Mouse (Mus musculus) kidney, embryonic 15.5 days (tissue): ENCODE measurements around the gene Lst1. TPM values are rescaled to one million over a fixed set of nuclear protein-coding genes. Genes with fewer than 3 reads are reported as not detected.

Experiments used
- ATAC-seq: fragments of 200-750 bp; cut with Nextera tagmentation; replicated peaks from 2 replicates; pipeline ENCODE4 v1.8.0; 2017; ENCODE audit warnings: moderate TSS enrichment; ENCODE audit not compliant: low FRiP score
- H3K27ac ChIP-seq: fragments of 300-500 bp; sonication (generic); 2 replicates; pipeline ENCODE4 v1.5.1; 2015; ENCODE audit warnings: mild to moderate bottlenecking, inconsistent platforms
- H3K27me3 ChIP-seq: fragments of 300-500 bp; sonication (generic); 2 replicates; pipeline ENCODE4 v1.6.1; 2015; ENCODE audit warnings: inconsistent platforms
- H3K36me3 ChIP-seq: fragments of 300-500 bp; sonication (generic); 2 replicates; pipeline ENCODE4 v1.6.1; 2015; ENCODE audit warnings: inconsistent platforms
- H3K4me1 ChIP-seq: fragments of 300-500 bp; sonication (generic); 2 replicates; pipeline ENCODE4 v1.6.1; 2015; ENCODE audit warnings: inconsistent platforms
- H3K4me2 ChIP-seq: fragments of 300-500 bp; sonication (generic); 2 replicates; pipeline ENCODE4 v1.6.1; 2015; ENCODE audit warnings: moderate library complexity, mild to moderate bottlenecking, inconsistent platforms
- H3K4me3 ChIP-seq: fragments of 300-500 bp; sonication (generic); replicated peaks from 2 replicates; pipeline ENCODE4 v1.5.1; 2015; ENCODE audit warnings: mild to moderate bottlenecking, inconsistent platforms
- H3K9ac ChIP-seq: fragments of 300-500 bp; sonication (generic); 2 replicates; pipeline ENCODE4 v1.6.1; 2015; ENCODE audit warnings: mild to moderate bottlenecking, inconsistent platforms
- H3K9me3 ChIP-seq: fragments of 300-500 bp; sonication (generic); replicated peaks from 2 replicates; pipeline ENCODE4 v1.6.1; 2016; ENCODE audit warnings: inconsistent platforms
- WGBS: fragments of 180-500 bp; shearing (Covaris S2); methylation state at CpG from one replicate; pipeline ENCODE4 v1.1.7; 2015; ENCODE audit warnings: mixed read lengths; 5-methylcytosine and 5-hydroxymethylcytosine counted together
- microRNA-seq: library from miRNA; unstranded; fragments of <30 nt; microRNA quantifications from one replicate; pipeline ENCODE4, GENCODE M21; 2016
- polyA plus RNA-seq: library from polyadenylated mRNA; unstranded; fragments of >200 nt; fragmentation: Nextera tagmentation; extraction: Ambion mirVana; gene quantifications from 2 replicates; pipeline ENCODE4 v1.2.1, GENCODE M21; 2015

Lst1 gene
- polyA plus RNA-seq, 1 experiment from 2014 or later = 12.1 TPM

DNA sequence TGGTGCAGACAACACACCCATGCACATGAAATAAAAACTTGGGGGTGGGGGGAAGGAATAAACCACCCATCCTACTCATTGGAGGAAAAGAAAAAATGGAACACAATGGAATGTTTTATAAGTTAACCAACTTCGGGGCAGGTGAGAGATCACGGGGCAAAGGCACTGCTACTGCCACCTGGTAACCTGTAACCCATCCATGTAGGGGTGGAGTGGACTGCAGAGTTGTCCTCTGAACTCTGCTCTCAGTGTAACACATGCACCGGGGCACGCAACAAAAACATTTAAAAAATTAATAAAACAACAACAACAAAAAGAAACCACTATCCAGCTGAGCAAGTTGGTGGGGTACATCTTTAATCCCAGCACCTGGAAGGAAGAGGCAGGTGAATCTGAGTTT, 36.1 kb downstream of the Lst1 start:
- WGBS = 96% methylated on average over 4 of the region's 4 CpGs
- Histone ChIP-seq H3K36me3 (peaks cover 99% of the 10 kb centered on the region), H3K4me1 (no peaks in the 10 kb centered on the region), H3K4me3 (no peak overlapping the region), H3K27me3 (no peaks in the 10 kb centered on the region), H3K9me3 (no peaks in the 10 kb centered on the region), H3K9ac (no peak overlapping the region), H3K4me2 (no peak overlapping the region), H3K27ac (no peak overlapping the region)
- ATAC-seq = no peak

DNA sequence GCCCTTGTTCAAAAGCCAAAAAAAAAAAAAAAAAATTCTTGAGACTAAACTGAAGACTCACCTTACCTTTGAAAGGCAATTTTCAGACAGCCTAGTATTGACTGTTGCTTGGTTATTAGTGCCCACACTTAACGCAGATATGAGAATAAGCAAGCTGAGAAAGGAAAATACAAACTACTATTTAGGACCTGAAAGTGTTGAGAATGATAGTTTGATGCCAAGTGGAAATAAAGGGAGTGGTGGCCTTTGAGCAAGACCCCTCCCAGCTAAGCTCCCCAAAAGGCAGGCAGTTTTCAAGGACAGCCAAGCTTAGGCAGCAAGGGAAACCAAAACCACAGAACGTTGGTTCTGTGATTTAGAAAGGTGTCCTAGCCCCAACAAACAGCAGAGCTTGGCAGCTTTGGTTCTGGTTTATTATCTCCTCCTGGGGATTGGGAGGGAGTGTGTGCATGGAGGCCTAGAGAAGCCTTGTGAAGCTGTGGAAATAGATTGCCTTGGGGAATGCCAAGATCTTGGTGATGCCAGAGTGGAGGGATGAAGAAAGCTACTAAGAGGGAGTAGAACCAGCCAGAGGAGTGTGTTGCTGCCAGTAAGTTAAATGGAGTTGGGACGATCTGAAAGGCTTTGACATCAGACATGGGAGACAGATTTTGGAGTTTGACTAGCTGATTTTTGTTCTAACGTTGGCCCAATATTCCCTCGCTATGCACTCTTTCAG, 40.2 kb downstream of the Lst1 start:
- H3K9me3 ChIP-seq = no peaks in the 10 kb centered on the region
- no peak overlapping the region for H3K9ac ChIP-seq
- H3K27me3 ChIP-seq = no peaks in the 10 kb centered on the region
- H3K36me3 ChIP-seq = peaks cover 99% of the 10 kb centered on the region
- H3K4me3 ChIP-seq = no peak overlapping the region
- no peak overlapping the region for H3K4me2 ChIP-seq
- H3K27ac ChIP-seq = peak overlapping the region; percentile 28; the same call in 1 of the 2 replicates
- ATAC-seq = no peak
- H3K4me1 ChIP-seq = no peaks in the 10 kb centered on the region
- WGBS = 66% methylated on average over 5 of the region's 5 CpGs

DNA sequence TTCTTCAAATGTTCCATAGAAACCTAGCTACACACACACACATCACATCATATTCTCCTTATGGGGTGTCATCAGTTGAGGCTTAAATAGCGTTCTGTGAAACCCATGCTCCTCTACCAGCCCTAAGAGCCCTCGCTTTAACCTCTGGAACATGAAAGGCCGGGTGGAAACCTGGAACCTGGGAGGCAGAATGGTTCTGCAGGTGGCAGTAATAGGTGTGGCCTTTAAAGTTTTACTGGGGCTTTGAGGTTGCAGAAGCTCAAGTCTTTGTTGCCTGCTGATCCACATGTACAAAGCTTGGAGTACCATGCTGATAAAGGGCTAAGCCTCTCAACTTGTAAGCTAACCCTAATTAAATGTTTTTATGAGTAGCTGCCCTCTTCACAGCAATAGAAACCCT, 40.9 kb downstream of the Lst1 start:
- H3K4me3 ChIP-seq = no peak overlapping the region
- no peaks in the 10 kb centered on the region for H3K27me3 ChIP-seq
- no peak overlapping the region for H3K9ac ChIP-seq
- H3K27ac ChIP-seq = peak overlapping the region; percentile 28
- H3K9me3 ChIP-seq = no peaks in the 10 kb centered on the region
- 55% methylated on average over 3 of the region's 3 CpGs for WGBS
- ATAC-seq = no peak
- H3K36me3 ChIP-seq = peaks cover 99% of the 10 kb centered on the region
- no peak overlapping the region for H3K4me2 ChIP-seq
- H3K4me1 ChIP-seq = no peaks in the 10 kb centered on the region

DNA sequence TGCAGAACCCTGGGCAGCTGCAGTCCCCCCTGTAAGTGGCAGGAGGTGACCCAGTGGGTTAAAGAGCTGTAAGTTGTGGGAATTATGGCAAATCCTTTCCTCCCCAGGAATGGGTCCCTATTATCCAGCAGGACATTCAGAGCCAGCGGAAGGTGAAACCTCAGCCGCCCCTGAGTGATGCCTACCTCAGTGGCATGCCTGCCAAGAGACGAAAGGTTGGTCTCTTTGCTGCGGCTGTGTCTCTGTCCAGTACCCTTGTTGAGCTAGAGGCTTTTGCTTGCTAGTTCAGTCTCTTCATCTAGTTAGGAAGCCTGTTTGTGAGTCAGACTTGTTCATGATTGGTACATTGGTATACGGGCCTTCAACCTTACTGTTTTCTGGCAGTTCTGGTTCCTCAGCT, 42.1 kb downstream of the Lst1 start:
- 80% methylated on average over 5 of the region's 5 CpGs for WGBS
- Histone ChIP-seq H3K36me3 (peaks cover 99% of the 10 kb centered on the region), H3K27me3 (no peaks in the 10 kb centered on the region), H3K4me2 (no peak overlapping the region), H3K4me3 (no peak overlapping the region), H3K9me3 (no peaks in the 10 kb centered on the region), H3K27ac (peak overlapping the region; percentile 14; the same call in 1 of the 2 replicates), H3K9ac (no peak overlapping the region), H3K4me1 (no peaks in the 10 kb centered on the region)
- ATAC-seq = no peak

DNA sequence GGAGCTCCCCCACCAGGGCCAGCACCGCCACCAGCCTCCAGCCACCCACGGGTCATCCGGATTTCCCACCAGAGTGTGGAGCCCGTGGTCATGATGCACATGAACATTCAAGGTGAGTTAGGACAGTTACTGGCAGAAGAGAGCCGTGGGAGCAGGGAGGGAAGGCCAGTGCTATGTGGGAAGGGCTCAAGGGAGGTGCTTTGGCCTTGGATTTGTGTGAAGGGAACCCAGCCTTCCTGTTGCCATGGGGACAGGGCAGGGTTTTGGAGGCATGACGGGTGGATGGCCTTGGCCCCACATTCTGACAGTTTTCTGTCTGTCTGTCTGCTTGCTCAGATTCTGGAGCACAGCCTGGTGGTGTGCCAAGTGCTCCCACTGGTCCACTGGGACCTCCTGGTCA, 46.3 kb downstream of the Lst1 start:
- Histone ChIP-seq H3K36me3 (peaks cover 94% of the 10 kb centered on the region), H3K4me2 (no peak overlapping the region), H3K9ac (no peak overlapping the region), H3K27me3 (no peaks in the 10 kb centered on the region), H3K27ac (no peak overlapping the region), H3K4me1 (peaks cover 9% of the 10 kb centered on the region), H3K9me3 (no peaks in the 10 kb centered on the region), H3K4me3 (no peak overlapping the region)
- ATAC-seq = no peak
- 91% methylated on average over 6 of the region's 6 CpGs for WGBS

DNA sequence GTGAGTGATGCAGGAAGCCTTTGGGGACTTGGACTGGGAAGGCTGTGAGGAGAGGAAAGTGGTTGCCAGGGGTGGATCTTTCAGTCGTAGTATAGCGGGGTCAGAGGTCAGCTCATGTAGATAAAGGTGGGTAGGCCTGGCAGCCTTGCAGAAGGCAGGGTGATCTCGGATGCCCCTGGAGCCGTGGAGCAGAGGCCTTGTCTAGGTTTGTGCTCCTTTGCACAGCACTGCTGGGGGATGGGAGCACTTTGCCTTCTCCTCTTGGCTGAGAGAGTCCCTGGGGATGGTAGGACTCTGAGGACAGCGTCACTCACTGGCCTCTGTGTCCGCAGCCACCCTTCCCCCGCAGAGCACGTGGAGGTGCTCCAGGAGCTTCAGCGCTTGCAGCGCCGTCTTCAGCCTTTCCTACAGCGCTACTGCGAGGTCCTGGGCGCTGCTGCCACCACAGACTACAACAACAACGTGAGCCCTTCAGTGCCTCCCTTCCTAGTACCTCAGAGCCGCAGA, 47.7 kb downstream of the Lst1 start:
- no peak for ATAC-seq
- Histone ChIP-seq H3K4me2 (no peak overlapping the region), H3K27ac (no peak overlapping the region), H3K27me3 (no peaks in the 10 kb centered on the region), H3K4me3 (no peak overlapping the region), H3K36me3 (peaks cover 79% of the 10 kb centered on the region), H3K9me3 (no peaks in the 10 kb centered on the region), H3K9ac (no peak overlapping the region), H3K4me1 (peaks cover 18% of the 10 kb centered on the region)
- 83% methylated on average over 16 of the region's 16 CpGs for WGBS

DNA sequence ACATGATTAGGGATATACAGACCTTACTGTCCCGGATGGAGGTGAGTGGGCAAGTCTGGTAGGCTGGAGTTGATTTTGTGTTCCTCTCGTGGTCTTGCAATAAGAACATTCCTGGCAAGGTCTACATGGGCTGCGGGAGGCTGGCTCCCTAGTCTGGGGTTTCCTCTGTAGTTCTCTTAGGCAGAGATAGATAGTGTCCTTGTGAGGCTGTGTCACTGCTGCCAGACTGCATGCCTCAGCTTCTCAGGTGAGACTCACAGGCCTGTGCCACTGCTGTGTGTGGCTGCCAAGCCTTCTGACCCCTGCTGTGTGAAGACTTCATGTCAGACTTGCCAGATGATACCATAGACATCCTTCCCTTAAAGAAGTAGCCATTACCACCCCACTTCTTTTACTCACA, 49.0 kb downstream of the Lst1 start:
- Histone ChIP-seq H3K9ac (no peak overlapping the region), H3K9me3 (no peaks in the 10 kb centered on the region)
- ATAC-seq = no peak

DNA sequence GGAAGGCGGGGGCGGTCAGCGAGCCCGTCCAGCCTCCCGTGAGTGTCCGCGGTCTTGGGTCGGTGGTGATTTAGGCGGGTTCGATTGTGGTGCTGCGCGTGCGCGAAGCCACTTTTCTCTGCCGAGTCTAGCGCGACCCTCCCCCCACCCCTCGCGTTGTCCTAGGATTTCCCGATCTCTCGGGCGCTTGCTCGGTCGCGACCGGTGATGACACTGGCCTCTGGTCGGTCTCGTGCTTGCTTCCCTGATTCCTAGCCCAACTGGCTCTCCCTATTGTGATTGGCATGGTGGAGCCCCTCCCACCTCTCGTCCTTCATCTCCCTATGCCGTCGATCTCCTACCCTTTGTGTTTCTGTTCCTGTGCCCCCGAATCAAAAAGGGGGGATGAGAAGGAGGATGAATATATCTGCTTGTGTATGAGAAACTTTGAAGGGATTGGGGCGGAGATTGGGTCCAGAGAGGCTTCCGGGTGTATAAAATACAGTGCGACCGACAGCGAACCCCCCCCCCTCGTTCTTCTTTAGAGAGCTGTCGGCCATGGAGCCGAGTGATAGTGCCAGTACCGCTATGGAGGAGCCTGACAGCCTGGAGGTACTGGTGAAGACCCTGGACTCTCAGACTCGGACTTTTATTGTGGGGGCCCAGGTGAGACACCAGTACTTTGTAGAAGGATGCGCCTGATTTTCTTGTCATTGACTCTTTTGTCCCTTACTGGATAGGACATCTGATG, 52.5 kb downstream of the Lst1 start:
- no peaks in the 10 kb centered on the region for H3K9me3 ChIP-seq
- peaks cover 28% of the 10 kb centered on the region for H3K4me1 ChIP-seq
- peaks cover 31% of the 10 kb centered on the region for H3K36me3 ChIP-seq
- H3K4me3 ChIP-seq = peak overlapping the region; percentile 80
- peak overlapping the region; percentile 96 for H3K27ac ChIP-seq
- ATAC-seq = peak; percentile 68
- WGBS = under 1% methylated on average over 43 of the region's 43 CpGs
- peak overlapping the region; percentile 73 for H3K9ac ChIP-seq
- no peaks in the 10 kb centered on the region for H3K27me3 ChIP-seq
- peak overlapping the region; percentile 83 for H3K4me2 ChIP-seq

More for the DNA sequence above, 49.0 kb downstream of the Lst1 start:
- Histone ChIP-seq H3K27ac (no peak overlapping the region), H3K4me2 (no peak overlapping the region), H3K4me1 (peaks cover 18% of the 10 kb centered on the region), H3K27me3 (no peaks in the 10 kb centered on the region), H3K4me3 (no peak overlapping the region), H3K36me3 (peaks cover 67% of the 10 kb centered on the region)
- 97% methylated on average over 3 of the region's 3 CpGs for WGBS

Small RNA genes within 50 kb of the gene (microRNA-seq; reads per million reads assigned to microRNA genes)
- not detected for gene Mir6973a
- not detected for gene Mir6974

Other genes starting within 250 kb of the Lst1 start
- 0.49 and 0.53 TPM in 2 replicates for gene Hspa1b, start 229.2 kb downstream of the Lst1 start, polyA plus RNA-seq
- not detected in 2 replicates for gene Gm20481, start 218.5 kb downstream of the Lst1 start, polyA plus RNA-seq
- 7.8 and 8.4 TPM in 2 replicates for gene Hspa1a, start 216.3 kb downstream of the Lst1 start, polyA plus RNA-seq
- 0.81 and 1.6 TPM in 2 replicates for gene Hspa1l, start 215.7 kb downstream of the Lst1 start, polyA plus RNA-seq
- 229 and 231 TPM in 2 replicates for gene Lsm2, start 206.6 kb downstream of the Lst1 start, polyA plus RNA-seq
- gene Vars, start 187.5 kb downstream of the Lst1 start, polyA plus RNA-seq = 128 and 140 TPM in 2 replicates
- gene Vwa7, start 171.9 kb downstream of the Lst1 start, polyA plus RNA-seq = 0.19 and 0.29 TPM in 2 replicates
- gene Sapcd1, start 160.4 kb downstream of the Lst1 start, polyA plus RNA-seq = 6.2 and 6.8 TPM in 2 replicates
- gene Msh5, start 141.7 kb downstream of the Lst1 start, polyA plus RNA-seq = 5.2 and 5.4 TPM in 2 replicates
- gene Clic1, start 138.5 kb downstream of the Lst1 start, polyA plus RNA-seq = 300 and 320 TPM in 2 replicates
- 324 and 356 TPM in 2 replicates for gene Ddah2, start 129.4 kb downstream of the Lst1 start, polyA plus RNA-seq
- gene Ly6g6c, start 123.1 kb downstream of the Lst1 start, polyA plus RNA-seq = 1.6 TPM in 1 of 2 replicates, not detected in the other
- gene Mpig6b, start 122.3 kb downstream of the Lst1 start, polyA plus RNA-seq = 0.41 and 0.52 TPM in 2 replicates
- 1.2 and 1.6 TPM in 2 replicates for gene Ly6g6e, start 111.5 kb downstream of the Lst1 start, polyA plus RNA-seq
- 5.0 and 6.0 TPM in 2 replicates for gene Ly6g6d, start 110.4 kb downstream of the Lst1 start, polyA plus RNA-seq
- not detected in 2 replicates for gene Ly6g6f, start 102.8 kb downstream of the Lst1 start, polyA plus RNA-seq
- 94.7 and 103 TPM in 2 replicates for gene Abhd16a, start 99.2 kb downstream of the Lst1 start, polyA plus RNA-seq
- gene Ly6g5c, start 80.2 kb downstream of the Lst1 start, polyA plus RNA-seq = not detected in 2 replicates
- gene Ly6g5b, start 73.0 kb downstream of the Lst1 start, polyA plus RNA-seq = 0.99 and 1.9 TPM in 2 replicates
- 19.0 and 20.3 TPM in 2 replicates for gene Gpank1, start 67.0 kb downstream of the Lst1 start, polyA plus RNA-seq
- gene Csnk2b, start 66.4 kb downstream of the Lst1 start, polyA plus RNA-seq = 281 and 284 TPM in 2 replicates
- gene D17H6S53E, start 62.1 kb downstream of the Lst1 start, polyA plus RNA-seq = 10.5 and 12.2 TPM in 2 replicates
- gene Apom, start 56.4 kb downstream of the Lst1 start, polyA plus RNA-seq = 21.0 and 25.7 TPM in 2 replicates
- 56.1 and 64.9 TPM in 2 replicates for gene Bag6, start 53.3 kb downstream of the Lst1 start, polyA plus RNA-seq
- gene Prrc2a, start 23.5 kb downstream of the Lst1 start, polyA plus RNA-seq = 176 and 209 TPM in 2 replicates
- gene Aif1, start 12.4 kb downstream of the Lst1 start, polyA plus RNA-seq = 8.8 and 9.2 TPM in 2 replicates
- 0.53 and 0.72 TPM in 2 replicates for gene Ltb, start 6.0 kb upstream of the Lst1 start, polyA plus RNA-seq
- gene Tnf, start 13.6 kb upstream of the Lst1 start, polyA plus RNA-seq = 0.12 TPM in 1 of 2 replicates, not detected in the other
- gene Lta, start 16.9 kb upstream of the Lst1 start, polyA plus RNA-seq = 0.10 TPM in 1 of 2 replicates, not detected in the other
- 0.65 and 0.69 TPM in 2 replicates for gene Gm16181, start 32.4 kb upstream of the Lst1 start, polyA plus RNA-seq
- 6.2 and 6.4 TPM in 2 replicates for gene Atp6v1g2, start 45.2 kb upstream of the Lst1 start, polyA plus RNA-seq
- gene Nfkbil1, start 47.4 kb upstream of the Lst1 start, polyA plus RNA-seq = 11.3 and 12.4 TPM in 2 replicates
- 531 and 538 TPM in 2 replicates for gene Ddx39b, start 53.3 kb upstream of the Lst1 start, polyA plus RNA-seq
- 64.5 and 66.1 TPM in 2 replicates for gene H2-D1, start 74.3 kb upstream of the Lst1 start, polyA plus RNA-seq
- 0.13 TPM in 1 of 2 replicates, not detected in the other for gene H2-Q1, start 132.0 kb upstream of the Lst1 start, polyA plus RNA-seq
- 0.64 and 0.80 TPM in 2 replicates for gene H2-Q2, start 153.8 kb upstream of the Lst1 start, polyA plus RNA-seq
- gene H2-Q4, start 191.2 kb upstream of the Lst1 start, polyA plus RNA-seq = 4.0 and 4.1 TPM in 2 replicates
- gene H2-Q6, start 236.4 kb upstream of the Lst1 start, polyA plus RNA-seq = 3.0 and 5.2 TPM in 2 replicates